Mouse (Mus musculus): ENCODE results near the gene Mthfd2. TPM values are rescaled to one million over a fixed set of nuclear protein-coding genes. Genes with fewer than 3 reads are reported as not detected.

The Mthfd2 gene
- polyA plus RNA-seq, 2 experiments = 44.4 to 67.7 TPM

DNA sequence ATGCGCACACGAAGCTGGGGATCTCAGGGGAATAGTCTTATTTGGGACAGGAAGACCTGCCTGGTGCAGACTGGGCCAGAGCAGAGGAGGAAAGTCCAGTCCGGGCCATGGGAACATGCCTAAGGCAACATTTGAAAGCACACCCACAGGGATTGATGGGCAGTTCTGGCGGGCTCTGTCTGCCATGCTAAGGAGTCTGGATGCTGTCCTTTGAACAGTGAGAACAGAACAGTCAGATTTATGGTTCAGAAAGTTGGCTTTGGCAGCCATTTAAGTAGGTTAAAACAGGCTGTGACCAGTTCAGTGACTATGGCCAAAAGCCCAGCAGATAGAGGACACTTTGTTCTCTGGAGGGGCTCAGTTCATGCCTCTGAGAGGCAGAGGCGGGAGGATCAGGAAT is 23.4 kb downstream of the Mthfd2 start:
- H3K27ac ChIP-seq = no peak overlapping the region
- ATAC-seq (ENCODE audit: insufficient read depth) = no peak
- no peak for DNase-seq (ENCODE audit: low read depth in 3 of 3, low spot score in 3 of 3)
- no peak for TF ChIP-seq CTCF (IDR thresholded peaks at IDR 0.05; ENCODE audit: low read depth)
- no peak for TF ChIP-seq EP300 (IDR thresholded peaks at IDR 0.05; ENCODE audit: low read depth)
- H3K4me3 ChIP-seq (ENCODE audit: insufficient read depth in 1 of 2, low read depth in 2 of 2, low read length in 2 of 2) = no peak overlapping the region
- H3K27me3 ChIP-seq (ENCODE audit: control insufficient read depth, insufficient read depth, low read length) = no peaks in the 10 kb centered on the region
- no peak overlapping the region for H3K9ac ChIP-seq (replicated peaks)
- H3K9me3 ChIP-seq (ENCODE audit: control insufficient read depth, low read length) = no peaks in the 10 kb centered on the region
- peaks cover 28% of the 10 kb centered on the region for H3K36me3 ChIP-seq (replicated peaks; ENCODE audit: control insufficient read depth, insufficient read depth, low read depth)
- 78% methylated on average over 5 of the region's 5 CpGs for WGBS (ENCODE audit: insufficient replicate concordance)
- H3K4me2 ChIP-seq (ENCODE audit: low read depth) = no peak overlapping the region
- no peaks in the 10 kb centered on the region for H3K4me1 ChIP-seq (replicated peaks; ENCODE audit: control insufficient read depth in 2 of 2, insufficient read depth in 2 of 2, low read length in 1 of 2)

DNA sequence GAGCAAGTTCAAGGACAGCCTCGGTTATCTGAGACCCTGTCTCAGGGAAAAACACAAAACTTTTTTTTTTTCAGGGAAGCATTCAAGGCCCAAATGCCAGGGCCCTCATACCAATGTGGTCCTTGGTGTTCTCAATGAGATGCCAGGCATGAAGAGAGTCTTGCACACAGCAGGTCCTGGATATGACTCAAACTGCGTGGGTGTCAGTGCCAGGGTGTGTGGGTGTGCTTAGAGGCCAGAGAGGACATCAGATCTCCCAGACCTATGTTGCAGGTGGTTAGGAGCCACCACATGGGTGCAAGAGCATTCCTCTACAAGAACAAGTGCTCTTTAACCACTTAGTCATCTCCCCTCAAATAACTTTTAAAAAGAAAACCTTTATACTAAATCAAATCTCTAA is 24.4 kb downstream of the Mthfd2 start:
- 71% methylated on average over 2 of the region's 2 CpGs for WGBS (ENCODE audit: insufficient replicate concordance)
- no peak for TF ChIP-seq CTCF (IDR thresholded peaks at IDR 0.05; ENCODE audit: low read depth)
- no peak for TF ChIP-seq EP300 (IDR thresholded peaks at IDR 0.05; ENCODE audit: low read depth)
- H3K9me3 ChIP-seq (ENCODE audit: control insufficient read depth, low read length) = no peaks in the 10 kb centered on the region

DNA sequence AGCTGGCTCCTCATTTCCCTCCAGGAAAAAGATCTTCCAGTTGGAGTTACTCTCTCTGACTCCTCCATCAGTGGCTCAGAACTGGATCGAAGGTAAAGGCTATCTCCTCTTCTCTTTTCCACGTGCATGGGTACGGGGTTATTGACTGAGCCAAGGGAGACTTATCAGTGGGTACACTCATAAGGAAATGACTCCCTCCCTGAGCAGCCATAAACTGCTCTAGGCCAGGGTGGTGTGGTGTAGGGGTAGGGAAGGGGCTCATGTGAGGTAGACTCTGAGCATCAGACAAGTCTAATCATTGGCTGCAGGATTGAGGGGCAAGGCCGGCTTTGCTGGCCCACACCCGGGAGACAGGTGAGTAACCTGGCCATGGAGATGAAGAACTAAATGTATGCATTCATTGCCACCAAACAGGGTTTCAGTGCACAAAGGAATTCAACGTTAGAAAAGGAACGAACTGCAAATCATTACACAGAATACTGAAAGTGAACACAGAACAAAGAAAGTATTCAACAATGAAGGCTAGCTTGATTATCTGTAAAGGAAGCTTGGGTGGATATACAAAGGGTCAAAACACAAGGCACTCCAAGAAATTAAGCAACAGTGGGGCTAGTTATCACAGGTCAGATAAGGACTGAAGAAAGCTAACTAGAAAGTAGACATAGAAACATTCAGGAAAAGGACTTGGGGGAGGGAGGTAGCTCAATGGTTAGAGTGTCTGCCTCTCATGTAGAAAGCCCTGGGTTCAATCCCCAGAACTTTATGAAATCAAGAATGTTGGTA is 25.1 kb downstream of the Mthfd2 start:
- Histone ChIP-seq H3K27ac (no peak overlapping the region), H3K4me2 (ENCODE audit: low read depth) (no peak overlapping the region), H3K27me3 (ENCODE audit: control insufficient read depth, insufficient read depth, low read length) (no peaks in the 10 kb centered on the region), H3K4me1 (replicated peaks; ENCODE audit: control insufficient read depth in 2 of 2, insufficient read depth in 2 of 2, low read length in 1 of 2) (no peaks in the 10 kb centered on the region), H3K9me3 (ENCODE audit: control insufficient read depth, low read length) (no peaks in the 10 kb centered on the region), H3K9ac (replicated peaks) (no peak overlapping the region), H3K4me3 (ENCODE audit: insufficient read depth in 1 of 2, low read depth in 2 of 2, low read length in 2 of 2) (no peak overlapping the region), H3K36me3 (replicated peaks; ENCODE audit: control insufficient read depth, insufficient read depth, low read depth) (peaks cover 11% of the 10 kb centered on the region)
- ATAC-seq (ENCODE audit: insufficient read depth) (no peak), DNase-seq (ENCODE audit: low read depth in 3 of 3, low spot score in 3 of 3) (no peak)
- WGBS (ENCODE audit: insufficient replicate concordance) = 67% methylated on average over 7 of the region's 7 CpGs
- TF ChIP-seq EP300 (IDR thresholded peaks at IDR 0.05; ENCODE audit: low read depth) (no peak), CTCF (IDR thresholded peaks at IDR 0.05; ENCODE audit: low read depth) (no peak)

More for the DNA sequence above, 24.4 kb downstream of the Mthfd2 start:
- Histone ChIP-seq H3K4me2 (ENCODE audit: low read depth) (no peak overlapping the region), H3K9ac (replicated peaks) (no peak overlapping the region), H3K27ac (no peak overlapping the region), H3K4me3 (ENCODE audit: insufficient read depth in 1 of 2, low read depth in 2 of 2, low read length in 2 of 2) (no peak overlapping the region), H3K4me1 (replicated peaks; ENCODE audit: control insufficient read depth in 2 of 2, insufficient read depth in 2 of 2, low read length in 1 of 2) (no peaks in the 10 kb centered on the region), H3K36me3 (replicated peaks; ENCODE audit: control insufficient read depth, insufficient read depth, low read depth) (peaks cover 18% of the 10 kb centered on the region), H3K27me3 (ENCODE audit: control insufficient read depth, insufficient read depth, low read length) (no peaks in the 10 kb centered on the region)
- ATAC-seq (ENCODE audit: insufficient read depth) (no peak), DNase-seq (ENCODE audit: low read depth in 3 of 3, low spot score in 3 of 3) (no peak)

DNA sequence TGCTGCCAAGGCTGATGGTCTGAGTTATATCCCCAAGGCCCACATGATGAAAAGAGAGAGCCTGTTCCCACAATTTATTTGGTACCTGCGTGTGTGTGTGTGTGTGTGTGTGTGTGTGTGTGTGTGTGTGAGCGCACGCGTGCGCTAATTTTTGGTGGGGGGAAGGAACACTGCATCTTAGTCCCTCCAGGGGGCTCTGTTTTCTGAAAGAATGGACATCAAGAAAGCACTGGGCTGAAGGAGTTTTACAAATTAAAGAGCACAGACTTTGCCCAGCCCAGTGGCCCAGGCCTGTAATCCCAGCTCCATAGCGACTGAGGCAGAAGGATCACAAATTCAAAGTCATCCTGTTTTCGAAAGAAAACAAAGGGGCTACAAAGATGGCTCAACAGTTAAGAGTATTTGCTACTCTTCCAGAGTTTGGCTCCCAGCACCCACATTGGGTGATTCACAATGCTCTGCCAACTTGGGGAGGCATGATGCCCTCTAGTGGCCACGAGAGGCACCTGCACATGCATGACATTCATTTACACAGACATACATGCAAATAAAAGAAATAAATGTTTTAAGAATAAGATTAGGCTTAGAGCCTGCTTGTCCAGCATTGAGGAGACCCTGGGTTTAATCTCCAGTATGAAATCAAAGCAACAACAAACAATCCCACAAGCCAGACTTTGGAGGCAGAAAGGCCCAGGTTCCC is 45.3 kb downstream of the Mthfd2 start:
- no peak overlapping the region for H3K9ac ChIP-seq (replicated peaks)
- DNase-seq (ENCODE audit: low read depth in 3 of 3, low spot score in 3 of 3) (peak in 1 of 3 experiments; percentile 15), ATAC-seq (ENCODE audit: insufficient read depth) (no peak)
- no peaks in the 10 kb centered on the region for H3K36me3 ChIP-seq (replicated peaks; ENCODE audit: control insufficient read depth, insufficient read depth, low read depth)
- H3K4me3 ChIP-seq (ENCODE audit: insufficient read depth in 1 of 2, low read depth in 2 of 2, low read length in 2 of 2) = no peak overlapping the region
- peak; percentile 91 for TF ChIP-seq CTCF (IDR thresholded peaks at IDR 0.05; ENCODE audit: low read depth)
- TF ChIP-seq EP300 (IDR thresholded peaks at IDR 0.05; ENCODE audit: low read depth) = no peak
- H3K4me2 ChIP-seq (ENCODE audit: low read depth) = no peak overlapping the region
- no peaks in the 10 kb centered on the region for H3K27me3 ChIP-seq (ENCODE audit: control insufficient read depth, insufficient read depth, low read length)
- no peak overlapping the region for H3K27ac ChIP-seq
- H3K4me1 ChIP-seq (replicated peaks; ENCODE audit: control insufficient read depth in 2 of 2, insufficient read depth in 2 of 2, low read length in 1 of 2) = no peaks in the 10 kb centered on the region
- WGBS (ENCODE audit: insufficient replicate concordance) = 74% methylated on average over 8 of the region's 8 CpGs
- no peaks in the 10 kb centered on the region for H3K9me3 ChIP-seq (ENCODE audit: control insufficient read depth, low read length)

DNA sequence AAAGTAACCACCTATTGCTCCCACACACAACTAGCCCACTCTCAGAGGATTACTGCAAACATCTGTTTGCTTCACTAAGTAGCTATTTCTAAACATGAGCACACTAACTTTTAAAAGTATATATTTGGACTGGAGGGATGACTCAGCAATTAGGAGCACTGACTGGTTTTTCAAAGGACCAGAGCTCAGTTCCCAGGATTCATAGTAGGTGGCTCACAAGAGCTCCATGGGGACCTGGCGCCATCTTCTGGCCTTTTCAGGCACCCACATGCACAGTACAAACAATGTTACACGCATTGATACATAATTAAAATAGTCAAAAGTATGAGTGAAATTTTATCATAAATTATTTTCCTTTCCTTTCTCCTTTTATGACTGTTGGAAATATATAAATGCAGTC is 46.8 kb downstream of the Mthfd2 start:
- no peaks in the 10 kb centered on the region for H3K9me3 ChIP-seq (ENCODE audit: control insufficient read depth, low read length)
- TF ChIP-seq EP300 (IDR thresholded peaks at IDR 0.05; ENCODE audit: low read depth) = no peak
- peak; percentile 80 for TF ChIP-seq CTCF (IDR thresholded peaks at IDR 0.05; ENCODE audit: low read depth)
- no peak for ATAC-seq (ENCODE audit: insufficient read depth)
- no peak overlapping the region for H3K4me3 ChIP-seq (ENCODE audit: insufficient read depth in 1 of 2, low read depth in 2 of 2, low read length in 2 of 2)
- H3K27ac ChIP-seq = no peak overlapping the region
- no peaks in the 10 kb centered on the region for H3K36me3 ChIP-seq (replicated peaks; ENCODE audit: control insufficient read depth, insufficient read depth, low read depth)
- WGBS (ENCODE audit: insufficient replicate concordance) = 18% methylated on average over 2 of the region's 2 CpGs
- H3K27me3 ChIP-seq (ENCODE audit: control insufficient read depth, insufficient read depth, low read length) = no peaks in the 10 kb centered on the region
- DNase-seq (ENCODE audit: low read depth in 3 of 3, low spot score in 3 of 3) = peak in 2 of 3 experiments; percentile 36 to 40
- no peaks in the 10 kb centered on the region for H3K4me1 ChIP-seq (replicated peaks; ENCODE audit: control insufficient read depth in 2 of 2, insufficient read depth in 2 of 2, low read length in 1 of 2)
- H3K4me2 ChIP-seq (ENCODE audit: low read depth) = no peak overlapping the region
- H3K9ac ChIP-seq (replicated peaks) = no peak overlapping the region

Measured in liver, embryonic 14.5 days (tissue).